Mouse (Mus musculus): ENCODE results near the gene Ky.

Ky gene

DNA sequence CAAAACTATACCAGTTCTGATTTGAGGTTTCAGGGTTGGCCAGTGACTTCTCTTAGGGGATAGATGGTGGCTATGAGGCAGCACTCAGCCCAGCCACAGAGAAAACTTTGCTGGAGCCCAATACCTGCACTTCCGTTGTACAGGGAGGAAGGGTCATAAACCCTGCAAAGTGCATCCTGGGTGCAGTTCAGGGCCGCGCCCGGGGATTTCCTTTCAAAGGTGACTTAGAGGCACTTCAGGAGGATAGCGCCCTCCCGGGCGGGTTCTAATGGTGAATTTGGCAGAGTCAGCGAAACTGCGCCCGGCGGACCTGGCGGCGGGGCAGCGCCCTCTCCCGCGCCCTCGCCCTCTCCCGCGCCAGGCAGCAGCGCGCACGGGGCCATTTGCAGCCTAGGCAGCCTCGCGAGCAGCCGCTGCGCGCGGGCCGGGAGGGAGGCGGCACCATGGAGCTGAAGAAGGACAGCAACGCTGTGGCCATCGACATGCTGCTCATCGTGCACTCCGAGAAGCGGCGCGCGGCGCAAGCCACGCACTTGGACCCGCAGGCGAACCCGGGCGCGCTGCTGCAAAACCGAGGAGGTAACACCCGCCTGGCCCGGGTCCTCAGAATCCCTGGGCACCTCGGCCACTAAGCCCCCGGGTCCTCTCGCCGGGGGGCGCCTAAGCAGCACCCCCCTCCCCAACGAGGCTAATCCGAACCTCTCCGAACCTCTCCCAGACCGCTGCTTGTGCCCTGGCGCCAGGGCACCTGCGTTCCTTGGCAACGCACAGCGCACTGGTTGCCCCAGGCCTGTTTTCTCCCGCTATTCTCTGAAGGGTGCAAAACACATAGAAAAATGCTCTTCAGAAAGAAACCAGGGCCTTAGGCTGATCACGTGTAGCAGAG, at the start of gene Ky:
Gene Ky, plus strand, starts transcription at position 51 of the 886 bp plus-strand sequence.
- no peak for DNase-seq (ENCODE audit: low spot score in 2 of 2)

GRCm38 (mm10) chr9:102462251-102462650, 43.3 kb upstream of the Ky start:
- DNase-seq (ENCODE audit: low spot score in 2 of 2), result no peak

GRCm38 (mm10) chr9:102465044-102465443, 40.5 kb upstream of the Ky start:
- no peak for DNase-seq (ENCODE audit: low spot score in 2 of 2)

DNA sequence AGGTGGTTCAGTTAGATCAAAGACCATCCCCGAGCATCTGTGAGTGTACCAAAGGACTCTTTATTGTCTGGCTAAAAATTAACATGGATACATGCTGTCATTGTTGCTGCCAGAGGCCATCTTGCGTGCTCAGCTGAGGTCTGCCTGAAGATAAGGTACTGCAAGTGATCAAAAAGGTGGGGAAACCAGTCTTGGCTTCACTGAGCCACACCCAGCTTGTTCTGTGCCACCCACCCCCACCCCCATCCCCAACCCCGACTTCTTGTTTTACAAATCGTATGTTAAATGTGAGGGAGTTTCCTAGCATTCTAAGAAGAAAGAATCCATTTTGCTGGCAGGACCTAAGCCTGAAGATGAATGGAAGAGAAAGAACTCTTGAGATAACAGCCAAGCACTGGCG, 39.8 kb upstream of the Ky start:
- DNase-seq (ENCODE audit: low spot score in 2 of 2), result no peak

- no peak for DNase-seq (ENCODE audit: low spot score in 2 of 2)
Measured at GRCm38 (mm10) chr9:102470076-102470819, 35.3 kb upstream of the Ky start.

- no peak for DNase-seq (ENCODE audit: low spot score in 2 of 2)
Measured at GRCm38 (mm10) chr9:102477767-102478450, 27.6 kb upstream of the Ky start.

DNA sequence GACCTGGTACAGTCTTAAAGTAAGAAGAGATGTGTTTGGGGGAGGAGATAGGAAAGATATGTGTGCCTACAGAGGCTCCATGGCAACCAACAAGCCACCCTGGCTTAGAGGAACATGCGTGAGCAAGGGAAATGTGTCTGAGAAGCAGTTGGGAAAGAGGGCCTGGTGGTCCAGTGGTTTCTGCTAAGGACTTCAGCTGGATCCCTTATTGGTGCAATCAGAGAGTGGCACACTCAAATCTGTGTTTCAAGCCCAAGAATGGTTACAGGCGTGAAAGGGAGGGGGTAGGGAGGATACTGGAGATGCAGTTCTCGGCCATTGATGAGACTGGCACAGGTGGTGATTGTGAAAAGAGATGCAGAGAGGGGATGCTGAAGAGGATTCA, 27.1 kb upstream of the Ky start:
- DNase-seq (ENCODE audit: low spot score in 2 of 2), result no peak

DNA sequence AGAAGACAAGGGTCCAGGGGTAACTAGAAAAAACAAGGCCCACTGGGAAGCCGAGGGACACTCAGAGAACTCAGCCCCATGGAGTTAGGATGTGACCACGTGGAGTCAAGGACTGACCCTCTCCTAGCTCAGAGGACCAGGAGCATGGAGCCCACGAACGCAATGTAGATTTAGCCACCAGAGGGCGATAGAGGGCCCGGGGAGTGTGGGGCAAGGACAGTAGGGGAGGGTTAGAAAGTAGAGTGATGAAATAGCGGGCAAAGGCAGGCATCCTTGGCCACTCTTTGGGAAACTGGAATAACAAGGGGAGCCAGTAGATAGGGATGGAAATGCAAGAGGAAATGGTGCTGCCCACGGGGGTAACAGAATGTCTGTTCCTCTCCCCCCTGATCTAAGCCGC, 26.5 kb upstream of the Ky start:
- peak in 1 of 2 experiments; percentile 59 for DNase-seq (ENCODE audit: low spot score in 2 of 2)

DNA sequence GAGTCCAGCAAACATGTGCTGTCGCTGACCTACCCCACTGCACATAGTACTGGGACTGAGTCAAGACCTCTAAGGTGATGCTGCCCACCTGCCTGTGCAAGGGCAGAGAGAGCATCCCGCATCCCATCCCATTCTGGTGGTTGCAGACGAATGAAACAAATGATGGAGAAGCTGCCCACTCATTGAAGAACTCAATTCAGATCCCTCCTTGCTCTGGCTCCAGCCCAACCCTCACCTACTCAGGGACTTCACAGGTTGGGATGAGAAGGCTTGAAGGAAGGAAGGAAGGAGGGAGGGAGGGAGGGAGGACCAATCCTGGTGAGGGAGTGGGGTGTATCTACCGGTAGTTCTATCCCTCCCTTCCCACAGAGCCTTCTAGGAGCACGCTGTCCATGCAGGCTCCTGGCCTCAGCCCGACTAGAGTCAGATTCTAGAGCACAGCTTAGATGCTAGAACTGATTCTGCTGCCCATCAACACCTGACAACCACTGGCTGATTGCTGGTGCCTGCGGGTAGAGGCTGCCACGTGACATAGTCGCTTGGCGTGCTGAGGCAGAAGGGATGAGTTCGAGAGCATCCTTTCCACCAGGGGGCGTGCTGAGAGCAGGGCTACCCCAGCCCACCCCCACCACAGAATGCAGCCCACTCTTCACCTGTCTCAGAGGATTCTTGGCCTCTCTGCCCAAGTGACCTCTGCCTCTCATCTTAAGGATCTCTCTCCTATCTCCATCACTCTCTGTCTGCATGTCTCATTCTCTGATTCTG, 13.3 kb upstream of the Ky start:
- peak in 1 of 2 experiments; percentile 32 for DNase-seq (ENCODE audit: low spot score in 2 of 2)

DNA sequence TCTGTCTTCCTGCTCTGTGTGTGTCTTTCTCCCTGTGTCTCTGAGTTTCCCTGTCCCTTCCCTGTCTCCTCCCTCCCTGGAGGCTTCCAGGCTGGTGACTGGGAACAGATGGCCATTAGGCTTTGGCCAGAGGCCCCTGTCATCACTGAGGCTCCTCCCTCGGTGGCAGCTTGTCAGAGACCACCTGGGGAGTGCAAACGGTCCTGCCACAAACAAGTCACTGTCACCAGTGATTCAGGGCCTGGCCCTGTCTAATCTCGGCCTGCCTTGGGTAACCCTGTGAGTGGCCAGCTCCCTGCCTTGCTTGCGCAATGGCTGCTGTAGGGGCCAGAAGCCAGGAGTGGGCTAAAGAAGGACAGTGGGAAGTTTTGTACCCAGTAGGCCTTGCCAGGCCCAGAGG, 12.5 kb upstream of the Ky start:
- DNase-seq (ENCODE audit: low spot score in 2 of 2), result no peak

- no peak for DNase-seq (ENCODE audit: low spot score in 2 of 2)
Measured at GRCm38 (mm10) chr9:102493916-102494315, 11.6 kb upstream of the Ky start.

DNA sequence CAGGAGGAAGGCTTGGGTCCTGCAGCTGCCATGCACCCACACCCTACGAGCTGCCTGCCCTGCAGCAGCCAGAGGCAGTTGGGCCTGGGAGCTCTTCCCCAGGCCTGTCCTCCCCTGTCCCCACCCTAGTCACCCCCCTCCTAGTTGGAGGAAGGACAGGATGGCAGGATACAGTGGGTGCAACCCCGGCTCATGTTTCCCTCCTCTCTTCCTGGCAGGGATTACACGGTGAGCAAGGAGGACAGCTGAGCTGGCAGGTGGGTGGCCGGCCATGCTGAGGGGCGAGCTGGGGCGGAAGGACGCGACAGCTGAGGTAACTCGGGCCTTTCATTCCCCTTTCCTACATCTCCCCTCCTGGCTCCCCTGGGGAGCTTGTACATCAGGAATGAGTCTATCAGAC, 11.1 kb upstream of the Ky start:
- no peak for DNase-seq (ENCODE audit: low spot score in 2 of 2)

- no peak for DNase-seq (ENCODE audit: low spot score in 2 of 2)
Measured at GRCm38 (mm10) chr9:102495266-102495665, 10.3 kb upstream of the Ky start.

DNA sequence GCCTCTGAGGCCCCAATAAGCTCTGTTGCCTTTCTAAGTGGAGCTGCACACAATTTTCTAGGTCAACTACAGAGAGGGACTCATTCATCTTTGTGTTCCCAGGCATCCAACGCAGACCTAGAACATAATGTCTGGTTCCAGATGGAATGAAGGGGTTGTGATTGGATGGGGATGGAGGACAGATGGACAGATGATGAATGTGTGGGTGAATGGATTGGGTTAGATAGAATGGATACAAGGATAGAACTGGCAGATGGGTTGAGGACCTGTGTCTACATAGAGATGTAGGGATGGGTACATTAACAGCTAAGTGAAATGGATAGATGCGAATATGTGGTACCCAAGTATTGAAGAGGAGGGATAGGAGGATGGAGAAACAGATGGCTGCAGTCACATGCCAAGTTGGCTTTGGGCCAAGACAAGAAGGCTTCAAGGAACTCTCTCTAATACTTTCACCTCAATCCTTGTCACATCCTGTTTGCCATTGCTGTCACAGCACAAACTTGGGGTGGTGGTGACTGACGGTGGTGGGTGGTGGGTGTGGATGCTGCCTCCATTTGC, 9.0 kb upstream of the Ky start:
- no peak for DNase-seq (ENCODE audit: low spot score in 2 of 2)

DNA sequence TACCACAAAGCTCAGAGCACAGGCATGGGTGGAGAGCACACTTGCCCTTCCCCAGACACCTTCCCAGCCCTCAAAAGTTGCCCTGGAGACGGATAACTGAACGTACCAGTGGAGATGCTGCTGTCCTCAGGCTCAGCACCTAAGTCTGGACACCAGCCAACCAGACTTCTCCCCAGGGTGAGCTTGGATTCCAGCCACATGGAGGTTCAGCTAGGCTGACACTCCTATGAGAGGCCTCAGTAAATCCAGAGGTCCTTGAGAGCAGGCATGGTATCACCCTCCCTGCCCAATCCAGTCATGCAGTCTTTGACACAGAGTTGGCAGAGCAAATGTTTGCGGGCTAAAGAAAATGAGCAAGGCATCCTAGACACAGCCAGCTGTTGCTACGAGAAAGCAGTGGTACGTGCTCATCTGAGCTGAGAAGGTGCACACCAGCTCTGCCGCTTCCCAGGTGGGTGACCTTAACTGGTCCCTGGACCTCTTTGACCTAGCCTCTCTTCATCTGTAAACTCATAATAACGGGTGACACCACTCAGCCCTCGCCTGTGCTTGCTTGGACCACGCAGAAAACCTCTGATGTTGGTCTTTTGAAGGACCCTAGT, 8.4 kb upstream of the Ky start:
- no peak for DNase-seq (ENCODE audit: low spot score in 2 of 2)

DNA sequence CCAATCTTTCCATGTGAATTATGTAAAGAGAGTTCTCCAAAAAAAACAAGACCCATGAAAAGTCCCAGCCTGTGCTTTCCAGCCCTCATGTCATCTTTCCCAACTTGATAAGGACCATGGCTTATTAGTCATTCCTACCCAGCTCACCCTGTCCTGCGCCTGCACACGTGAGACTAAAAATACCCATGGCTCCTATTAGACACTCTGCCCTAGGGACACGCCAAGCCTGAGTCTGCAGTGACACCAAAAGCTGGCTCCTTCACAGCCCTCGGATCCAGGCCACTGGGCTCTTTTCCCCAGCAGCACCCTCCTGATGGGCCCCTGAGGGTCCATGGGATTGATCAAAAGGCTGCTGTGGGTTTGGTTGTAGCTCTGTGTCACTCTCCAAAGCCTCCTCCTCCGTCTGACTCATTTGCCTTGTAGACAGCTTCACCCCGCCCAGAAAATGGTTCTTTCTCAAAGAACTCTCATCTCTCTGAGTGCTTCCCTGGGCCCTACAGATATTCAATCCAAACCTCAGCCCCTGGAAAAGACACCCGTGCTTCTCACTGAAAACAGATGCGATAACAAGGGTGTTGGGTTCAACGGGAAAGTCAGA, 7.6 kb upstream of the Ky start:
- no peak for DNase-seq (ENCODE audit: low spot score in 2 of 2)

DNA sequence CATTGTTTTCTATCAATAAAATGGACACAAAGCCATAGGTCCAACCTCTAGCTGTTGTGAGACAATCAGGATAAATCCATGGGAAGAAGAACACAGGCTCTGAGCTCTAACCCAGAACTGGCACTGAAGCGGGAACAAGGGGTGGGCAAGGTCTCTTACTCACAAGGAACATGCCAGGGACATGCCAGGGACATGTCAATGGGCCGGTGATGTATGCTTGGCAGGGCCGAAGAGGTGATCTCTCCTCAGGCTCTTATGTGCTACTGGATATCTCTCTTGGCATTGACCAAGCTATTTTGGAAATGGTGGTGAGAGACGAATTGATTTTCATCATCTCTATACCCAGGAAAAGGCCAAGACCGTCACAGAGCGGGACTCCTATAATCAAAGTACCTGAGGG, 6.8 kb upstream of the Ky start:
- no peak for DNase-seq (ENCODE audit: low spot score in 2 of 2)

GRCm38 (mm10) chr9:102499266-102499665, 6.3 kb upstream of the Ky start:
- DNase-seq (ENCODE audit: low spot score in 2 of 2), result no peak

- no peak for DNase-seq (ENCODE audit: low spot score in 2 of 2)
Measured at GRCm38 (mm10) chr9:102499746-102500145, 5.8 kb upstream of the Ky start.

GRCm38 (mm10) chr9:102501113-102501512, 4.4 kb upstream of the Ky start:
- no peak for DNase-seq (ENCODE audit: low spot score in 2 of 2)
